Mouse (Mus musculus): ENCODE measurements around the gene Sphk1. TPM values are rescaled to one million over a fixed set of nuclear protein-coding genes. Genes with fewer than 3 reads are reported as not detected.

Gene Sphk1
- polyA plus RNA-seq, 1 experiment from 2014 or later = 3.0 TPM

- peak overlapping the region; percentile 12 for H3K4me2 ChIP-seq
Observed at GRCm38 (mm10) chr11:116554171-116554878, 23.6 kb downstream of the Sphk1 start.

GRCm38 (mm10) chr11:116555572-116555971 is 24.8 kb downstream of the Sphk1 start:
- Histone ChIP-seq H3K9me3 (replicated peaks; ENCODE audit: control insufficient read depth, low read length) (no peaks in the 10 kb centered on the region), H3K9ac (ENCODE audit: low read depth, low read length) (no peak overlapping the region), H3K4me2 (no peak overlapping the region), H3K27ac (ENCODE audit: low read depth, low read length) (no peak overlapping the region), H3K4me1 (ENCODE audit: control insufficient read depth, insufficient read depth, low read length) (peaks cover 64% of the 10 kb centered on the region), H3K36me3 (ENCODE audit: control insufficient read depth, insufficient read depth, low read length) (no peaks in the 10 kb centered on the region), H3K4me3 (ENCODE audit: low read depth, low read length) (no peak overlapping the region), H3K27me3 (ENCODE audit: control insufficient read depth, insufficient read depth, low read length) (no peaks in the 10 kb centered on the region)
- ATAC-seq (replicated peaks; ENCODE audit: insufficient number of reproducible peaks, low FRiP score, low TSS enrichment) = no peak
- WGBS (ENCODE audit: insufficient replicate concordance) = 50% methylated on average over 1 of the region's 1 CpGs

More at GRCm38 (mm10) chr11:116554171-116554878, 23.6 kb downstream of the Sphk1 start:
- H3K36me3 ChIP-seq (ENCODE audit: control insufficient read depth, insufficient read depth, low read length) = no peaks in the 10 kb centered on the region
- peak overlapping the region; percentile 76 for H3K27ac ChIP-seq (ENCODE audit: low read depth, low read length)
- H3K4me3 ChIP-seq (ENCODE audit: low read depth, low read length) = no peak overlapping the region
- 0 out of 2 replicates have a peak overlapping the region, but pooled peaks have one; percentile 1 for H3K9ac ChIP-seq (ENCODE audit: low read depth, low read length)
- H3K4me1 ChIP-seq (ENCODE audit: control insufficient read depth, insufficient read depth, low read length) = peaks cover 73% of the 10 kb centered on the region
- H3K9me3 ChIP-seq (replicated peaks; ENCODE audit: control insufficient read depth, low read length) = no peaks in the 10 kb centered on the region
- 22% methylated on average over 12 of the region's 12 CpGs for WGBS (ENCODE audit: insufficient replicate concordance)
- H3K27me3 ChIP-seq (ENCODE audit: control insufficient read depth, insufficient read depth, low read length) = no peaks in the 10 kb centered on the region
- peak; percentile 52 for ATAC-seq (replicated peaks; ENCODE audit: insufficient number of reproducible peaks, low FRiP score, low TSS enrichment)

GRCm38 (mm10) chr11:116556308-116556707 is 25.6 kb downstream of the Sphk1 start:
- Histone ChIP-seq H3K4me1 (ENCODE audit: control insufficient read depth, insufficient read depth, low read length) (peaks cover 57% of the 10 kb centered on the region), H3K9me3 (replicated peaks; ENCODE audit: control insufficient read depth, low read length) (no peaks in the 10 kb centered on the region), H3K9ac (ENCODE audit: low read depth, low read length) (peak overlapping the region; percentile 29; the same call in 1 of the 2 replicates), H3K4me2 (peak overlapping the region; percentile 1; the same call in 1 of the 2 replicates), H3K4me3 (ENCODE audit: low read depth, low read length) (no peak overlapping the region), H3K27me3 (ENCODE audit: control insufficient read depth, insufficient read depth, low read length) (no peaks in the 10 kb centered on the region), H3K36me3 (ENCODE audit: control insufficient read depth, insufficient read depth, low read length) (no peaks in the 10 kb centered on the region), H3K27ac (ENCODE audit: low read depth, low read length) (no peak overlapping the region)
- WGBS (ENCODE audit: insufficient replicate concordance) = 34% methylated on average over 6 of the region's 6 CpGs
- ATAC-seq (replicated peaks; ENCODE audit: insufficient number of reproducible peaks, low FRiP score, low TSS enrichment) = no peak

- H3K27ac ChIP-seq (ENCODE audit: low read depth, low read length) = no peak overlapping the region
- no peak overlapping the region for H3K4me2 ChIP-seq
- no peak for ATAC-seq (replicated peaks; ENCODE audit: insufficient number of reproducible peaks, low FRiP score, low TSS enrichment)
- no peak overlapping the region for H3K9ac ChIP-seq (ENCODE audit: low read depth, low read length)
- WGBS (ENCODE audit: insufficient replicate concordance) = 66% methylated on average over 7 of the region's 7 CpGs
- H3K9me3 ChIP-seq (replicated peaks; ENCODE audit: control insufficient read depth, low read length) = no peaks in the 10 kb centered on the region
- no peaks in the 10 kb centered on the region for H3K36me3 ChIP-seq (ENCODE audit: control insufficient read depth, insufficient read depth, low read length)
- H3K27me3 ChIP-seq (ENCODE audit: control insufficient read depth, insufficient read depth, low read length) = no peaks in the 10 kb centered on the region
- no peak overlapping the region for H3K4me3 ChIP-seq (ENCODE audit: low read depth, low read length)
- peaks cover 14% of the 10 kb centered on the region for H3K4me1 ChIP-seq (ENCODE audit: control insufficient read depth, insufficient read depth, low read length)
Observed at GRCm38 (mm10) chr11:116565283-116566041, 34.7 kb downstream of the Sphk1 start.

GRCm38 (mm10) chr11:116567531-116567930 is 36.8 kb downstream of the Sphk1 start:
- Histone ChIP-seq H3K4me1 (ENCODE audit: control insufficient read depth, insufficient read depth, low read length) (peaks cover 34% of the 10 kb centered on the region), H3K36me3 (ENCODE audit: control insufficient read depth, insufficient read depth, low read length) (no peaks in the 10 kb centered on the region), H3K9me3 (replicated peaks; ENCODE audit: control insufficient read depth, low read length) (no peaks in the 10 kb centered on the region), H3K27me3 (ENCODE audit: control insufficient read depth, insufficient read depth, low read length) (no peaks in the 10 kb centered on the region), H3K9ac (ENCODE audit: low read depth, low read length) (no peak overlapping the region), H3K4me2 (peak overlapping the region; percentile 22; the same call in 1 of the 2 replicates), H3K4me3 (ENCODE audit: low read depth, low read length) (no peak overlapping the region), H3K27ac (ENCODE audit: low read depth, low read length) (0 out of 2 replicates have a peak overlapping the region, but pooled peaks have one; percentile 31)
- no peak for ATAC-seq (replicated peaks; ENCODE audit: insufficient number of reproducible peaks, low FRiP score, low TSS enrichment)
- WGBS (ENCODE audit: insufficient replicate concordance) = 77% methylated on average over 8 of the region's 8 CpGs

GRCm38 (mm10) chr11:116570821-116571220 is 40.1 kb downstream of the Sphk1 start:
- H3K9me3 ChIP-seq (replicated peaks; ENCODE audit: control insufficient read depth, low read length) = no peaks in the 10 kb centered on the region
- no peak overlapping the region for H3K4me3 ChIP-seq (ENCODE audit: low read depth, low read length)
- no peak overlapping the region for H3K4me2 ChIP-seq
- H3K9ac ChIP-seq (ENCODE audit: low read depth, low read length) = no peak overlapping the region
- H3K4me1 ChIP-seq (ENCODE audit: control insufficient read depth, insufficient read depth, low read length) = peaks cover 63% of the 10 kb centered on the region
- ATAC-seq (replicated peaks; ENCODE audit: insufficient number of reproducible peaks, low FRiP score, low TSS enrichment) = no peak
- no peaks in the 10 kb centered on the region for H3K36me3 ChIP-seq (ENCODE audit: control insufficient read depth, insufficient read depth, low read length)
- H3K27me3 ChIP-seq (ENCODE audit: control insufficient read depth, insufficient read depth, low read length) = no peaks in the 10 kb centered on the region
- no peak overlapping the region for H3K27ac ChIP-seq (ENCODE audit: low read depth, low read length)
- 85% methylated on average over 7 of the region's 7 CpGs for WGBS (ENCODE audit: insufficient replicate concordance)

GRCm38 (mm10) chr11:116571767-116572679 is 41.3 kb downstream of the Sphk1 start:
- no peaks in the 10 kb centered on the region for H3K36me3 ChIP-seq (ENCODE audit: control insufficient read depth, insufficient read depth, low read length)
- WGBS (ENCODE audit: insufficient replicate concordance) = 67% methylated on average over 19 of the region's 19 CpGs
- H3K4me1 ChIP-seq (ENCODE audit: control insufficient read depth, insufficient read depth, low read length) = peaks cover 71% of the 10 kb centered on the region
- no peak overlapping the region for H3K4me3 ChIP-seq (ENCODE audit: low read depth, low read length)
- peak overlapping the region; percentile 16; the same call in 1 of the 2 replicates for H3K9ac ChIP-seq (ENCODE audit: low read depth, low read length)
- ATAC-seq (replicated peaks; ENCODE audit: insufficient number of reproducible peaks, low FRiP score, low TSS enrichment) = no peak
- H3K27me3 ChIP-seq (ENCODE audit: control insufficient read depth, insufficient read depth, low read length) = no peaks in the 10 kb centered on the region
- H3K27ac ChIP-seq (ENCODE audit: low read depth, low read length) = no peak overlapping the region
- no peaks in the 10 kb centered on the region for H3K9me3 ChIP-seq (replicated peaks; ENCODE audit: control insufficient read depth, low read length)
- H3K4me2 ChIP-seq = peak overlapping the region; percentile 47

Data from heart, embryonic 11.5 days (tissue).